Mouse (Mus musculus) brain, adult 2 months (tissue): ENCODE results near the gene Plagl2.
"Not testable (repeated sequence)": the region's sequence is repeated elsewhere in the genome, so short reads cannot be mapped to it uniquely, and the experiment has no call there.

ENCODE experiments used
- DNase-seq: peaks from one replicate; pipeline ENCODE4 v3.0.0; 2011; ENCODE audit warnings: low read depth, low spot score

Plagl2 gene

DNA sequence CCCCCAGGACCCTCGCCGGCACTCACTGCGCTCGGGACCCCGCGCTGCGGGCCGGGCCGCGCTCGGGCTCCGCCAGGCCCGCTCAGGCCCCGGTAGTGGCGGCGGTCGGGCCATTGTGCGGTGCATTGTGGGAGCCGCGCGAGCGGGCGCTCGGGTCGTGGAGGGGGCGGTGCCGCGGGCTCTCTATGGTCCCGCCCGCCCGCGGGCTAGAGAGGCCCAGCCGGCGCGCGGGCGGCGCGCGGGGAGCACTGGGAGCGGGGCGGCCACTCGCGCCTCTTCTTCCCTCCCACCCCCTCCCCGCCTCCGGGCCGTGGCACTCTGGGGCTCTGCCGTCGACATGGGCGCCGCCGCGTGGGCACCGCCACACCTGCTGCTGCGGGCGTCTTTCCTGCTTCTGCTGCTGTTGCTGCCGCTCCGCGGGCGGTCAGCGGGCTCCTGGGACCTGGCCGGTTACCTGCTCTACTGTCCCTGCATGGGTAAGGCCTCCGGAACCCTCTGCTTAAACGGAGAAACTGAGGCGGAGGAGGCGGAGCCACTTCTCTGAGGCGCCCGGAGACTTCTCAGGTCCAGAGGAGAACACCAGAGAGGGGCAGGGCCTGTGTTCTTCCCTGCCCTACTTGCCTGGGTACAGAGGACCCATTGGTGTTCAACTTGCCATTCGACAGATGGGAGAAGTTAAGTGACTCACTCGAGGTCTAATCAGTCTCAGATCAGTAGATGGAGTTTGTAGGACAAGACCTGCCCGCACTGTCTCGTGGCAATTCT lies at the start of gene Plagl2, which contains the start of gene Pofut1:
Gene Plagl2 (minus strand): TSS at position 177 of the 765 bp plus-strand sequence.
Gene Pofut1 (plus strand): TSS at position 284 of the 765 bp plus-strand sequence.
- DNase-seq, result peak; percentile 95

DNA sequence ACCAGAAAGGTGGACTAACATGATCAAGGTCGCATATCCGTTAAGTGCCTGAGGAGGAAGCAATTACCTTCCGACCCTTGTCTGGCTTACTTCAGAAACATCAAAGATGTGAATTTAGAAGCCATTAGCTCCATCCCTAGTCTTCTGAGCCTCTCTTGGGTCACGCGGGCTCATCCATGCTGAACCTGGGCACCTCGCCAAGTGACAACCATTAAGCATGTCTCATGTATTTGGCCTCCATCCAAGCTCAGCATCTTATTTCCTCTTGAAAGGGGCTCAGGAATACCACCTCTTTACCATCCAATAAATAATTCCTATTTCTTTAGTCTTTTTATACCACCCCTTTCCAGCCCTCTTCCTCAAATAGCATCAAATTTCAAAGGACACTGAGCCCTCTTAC lies 46.6 kb upstream of the Plagl2 start:
- peak; percentile 36 for DNase-seq

DNA sequence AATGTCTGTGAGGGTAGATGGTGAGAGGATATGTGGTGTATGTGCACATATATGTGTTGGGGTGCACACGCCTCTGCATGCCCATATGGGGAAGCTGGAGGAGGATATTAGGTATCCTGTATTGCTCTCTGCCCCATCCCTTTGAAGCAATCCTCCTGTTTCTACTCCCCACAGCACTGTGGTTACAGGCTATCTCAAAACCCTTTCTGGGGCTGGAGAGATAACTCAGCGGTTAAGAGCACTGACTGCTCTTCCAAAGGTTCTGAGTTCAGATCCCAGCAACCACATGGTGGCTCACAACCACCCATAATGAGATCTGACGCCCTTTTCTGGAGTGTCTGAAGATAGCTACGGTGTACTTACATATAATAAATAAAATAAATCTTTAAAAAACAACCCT lies 45.3 kb upstream of the Plagl2 start:
- no peak for DNase-seq

DNA sequence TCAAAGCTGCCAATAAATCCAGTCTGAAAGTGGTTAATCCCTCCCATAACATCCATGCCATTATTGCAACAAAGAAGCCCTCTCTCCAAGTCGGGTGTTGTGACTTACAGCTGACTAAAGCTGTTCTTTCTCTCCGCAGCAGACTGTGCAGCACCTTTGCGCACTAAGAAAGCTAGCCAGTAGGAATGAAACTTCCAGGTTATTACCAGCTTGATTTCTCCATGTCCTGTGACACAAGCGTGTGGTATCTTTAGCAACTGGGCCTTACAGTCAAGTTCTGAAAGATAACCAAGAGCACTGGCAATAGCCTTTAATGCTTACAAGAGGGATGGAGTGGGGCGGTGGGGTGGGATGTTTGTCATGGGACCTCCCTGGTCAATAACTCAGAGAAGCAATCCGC lies 42.7 kb upstream of the Plagl2 start:
- no peak for DNase-seq

DNA sequence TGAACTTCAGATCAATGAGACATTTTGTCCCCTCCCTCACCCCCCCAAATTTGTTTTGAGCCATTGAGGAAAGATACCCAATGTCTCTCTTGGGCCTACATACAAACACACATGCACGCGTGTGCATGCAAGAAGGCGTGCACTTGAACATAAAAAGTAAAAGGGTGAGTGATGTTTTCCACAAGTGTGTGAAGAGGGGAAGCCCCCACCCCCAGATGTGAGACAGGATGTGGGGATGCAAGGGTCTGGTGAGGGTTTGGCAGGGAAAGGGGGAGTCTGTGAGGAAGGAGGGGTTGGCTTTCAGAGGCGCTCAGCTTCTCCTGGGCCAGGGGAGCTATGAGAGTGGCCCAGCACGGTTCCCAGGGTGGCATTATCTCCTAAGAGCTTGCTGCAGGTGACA lies 37.1 kb upstream of the Plagl2 start:
- DNase-seq, result no peak

DNA sequence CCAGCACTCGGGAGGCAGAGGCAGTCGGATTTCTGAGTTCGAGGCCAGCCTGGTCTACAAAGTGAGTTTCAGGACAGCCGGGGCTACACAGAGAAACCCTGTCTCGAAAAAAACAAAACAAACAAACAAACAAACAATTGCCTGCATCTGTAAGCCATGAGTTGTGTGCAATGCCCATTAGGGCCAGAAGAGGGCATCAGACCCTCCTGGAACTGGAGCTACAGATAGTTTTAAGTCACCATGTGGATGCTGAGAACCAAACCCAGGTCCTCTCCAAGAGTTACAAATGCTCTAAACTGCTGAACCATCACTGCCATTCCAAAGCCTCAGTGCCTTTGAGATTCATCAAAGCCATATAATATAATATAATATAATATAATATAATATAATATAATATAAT lies 35.6 kb upstream of the Plagl2 start:
- DNase-seq, result not testable (repeated sequence)

DNA sequence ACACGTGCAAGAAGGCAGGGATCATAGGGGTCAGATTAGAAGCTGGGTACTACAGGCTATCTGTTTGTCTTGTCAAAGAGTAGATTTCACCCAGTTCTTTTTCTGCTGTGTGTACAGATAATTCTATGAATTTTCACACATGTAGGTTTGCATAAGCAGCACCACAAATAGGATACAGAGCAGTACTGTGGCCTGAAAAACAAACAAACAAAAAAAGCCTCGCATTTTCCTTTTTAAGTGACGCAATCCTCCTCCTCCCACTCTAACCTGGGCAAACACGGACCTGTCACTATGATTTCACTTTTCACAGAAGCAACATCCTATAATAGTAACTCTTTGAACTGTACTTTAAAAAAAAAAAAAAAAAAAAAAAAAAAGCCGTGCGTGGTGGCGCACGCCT lies 35.2 kb upstream of the Plagl2 start:
- no peak for DNase-seq

DNA sequence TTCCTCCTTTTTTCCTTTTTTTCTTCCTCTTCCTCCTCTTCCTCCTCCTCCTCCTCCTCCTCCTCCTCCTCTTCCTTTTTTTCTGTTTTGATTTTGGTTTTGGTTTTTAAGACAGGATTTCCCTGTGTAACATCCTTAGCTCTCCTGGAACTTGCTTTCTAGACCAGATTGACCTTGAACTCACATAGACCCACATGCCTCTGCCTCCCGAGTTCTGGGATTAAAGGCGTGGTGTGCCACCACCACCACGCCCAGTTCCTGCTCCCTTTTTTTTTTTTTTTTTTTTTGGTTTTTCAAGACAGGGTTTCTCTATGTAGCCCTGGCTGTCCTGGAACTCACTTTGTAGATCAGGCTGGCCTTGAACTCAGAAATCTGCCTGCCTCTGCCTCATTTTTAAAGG lies 34.4 kb upstream of the Plagl2 start:
- DNase-seq, result not testable (repeated sequence)

DNA sequence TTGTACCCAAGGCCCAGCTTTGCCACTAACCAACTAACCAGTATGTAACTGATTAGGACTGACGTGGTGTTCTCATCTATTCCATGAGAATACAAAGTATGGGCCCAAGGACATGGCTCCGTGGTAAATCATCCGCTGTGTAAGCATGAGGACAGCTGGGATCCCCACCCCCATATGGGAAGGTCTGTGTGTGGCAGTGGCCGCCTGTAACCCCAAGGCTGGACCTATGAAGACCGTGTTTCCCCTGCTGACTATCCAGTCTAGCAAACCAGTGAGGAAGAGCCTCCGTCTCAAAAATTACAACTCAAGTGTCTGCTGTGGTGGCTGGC lies 33.7 kb upstream of the Plagl2 start:
- no peak for DNase-seq

DNA sequence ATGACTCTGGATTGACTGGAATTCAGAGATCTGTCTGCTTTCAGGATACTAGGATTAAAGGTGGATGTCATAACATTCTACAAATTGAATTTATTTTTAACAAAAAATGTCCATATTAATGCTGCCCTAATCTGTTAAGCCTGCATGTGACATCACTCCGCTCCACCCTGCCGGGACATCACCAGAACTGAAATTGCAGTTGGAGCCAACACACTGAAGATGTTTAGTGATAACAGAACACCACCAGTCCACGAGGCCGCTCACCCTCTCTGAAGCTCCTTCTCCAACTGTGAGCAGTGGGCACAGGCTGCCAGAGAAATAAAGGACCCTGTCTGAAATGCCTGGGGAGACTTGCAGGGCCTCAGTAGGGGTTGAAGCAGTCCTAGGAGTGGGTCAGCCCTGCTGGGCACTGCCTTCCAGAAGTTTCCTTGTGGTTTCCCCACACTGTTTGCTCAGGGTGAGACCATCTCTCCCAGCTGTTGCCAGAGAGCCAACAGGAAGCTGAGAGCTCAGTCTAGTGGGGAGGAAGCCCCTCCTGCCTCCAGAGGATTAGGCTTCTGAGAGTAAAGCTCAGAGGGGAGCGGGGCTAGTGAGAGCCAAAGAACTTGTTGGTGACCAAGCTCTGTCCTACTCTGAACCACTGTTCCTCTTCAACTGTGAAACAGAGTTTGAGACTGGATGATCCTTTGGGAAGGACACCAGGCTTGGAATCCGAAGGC lies 33.1 kb upstream of the Plagl2 start:
- DNase-seq, result not testable (repeated sequence)

DNA sequence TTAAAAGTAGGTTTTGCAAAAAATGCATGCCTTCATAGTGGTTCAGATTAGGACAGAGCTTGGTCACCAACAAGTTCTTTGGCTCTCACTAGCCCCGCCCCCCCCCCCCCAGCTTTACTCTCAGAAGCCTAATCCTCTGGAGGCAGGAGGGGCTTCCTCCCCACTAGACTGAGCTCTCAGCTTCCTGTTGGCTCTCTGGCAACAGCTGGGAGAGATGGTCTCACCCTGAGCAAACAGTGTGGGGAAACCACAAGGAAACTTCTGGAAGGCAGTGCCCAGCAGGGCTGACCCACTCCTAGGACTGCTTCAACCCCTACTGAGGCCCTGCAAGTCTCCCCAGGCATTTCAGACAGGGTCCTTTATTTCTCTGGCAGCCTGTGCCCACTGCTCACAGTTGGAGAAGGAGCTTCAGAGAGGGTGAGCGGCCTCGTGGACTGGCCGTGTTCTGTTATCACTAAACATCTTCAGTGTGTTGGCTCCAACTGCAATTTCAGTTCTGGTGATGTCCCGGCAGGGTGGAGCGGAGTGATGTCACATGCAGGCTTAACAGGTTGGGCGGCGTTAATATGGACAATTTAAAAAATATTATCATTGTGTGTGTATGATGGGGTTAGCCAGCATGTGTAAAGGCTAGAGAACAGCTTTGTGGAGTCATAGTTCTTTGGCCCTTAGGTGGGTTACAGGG lies 29.1 kb upstream of the Plagl2 start:
- DNase-seq, result not testable (repeated sequence)

DNA sequence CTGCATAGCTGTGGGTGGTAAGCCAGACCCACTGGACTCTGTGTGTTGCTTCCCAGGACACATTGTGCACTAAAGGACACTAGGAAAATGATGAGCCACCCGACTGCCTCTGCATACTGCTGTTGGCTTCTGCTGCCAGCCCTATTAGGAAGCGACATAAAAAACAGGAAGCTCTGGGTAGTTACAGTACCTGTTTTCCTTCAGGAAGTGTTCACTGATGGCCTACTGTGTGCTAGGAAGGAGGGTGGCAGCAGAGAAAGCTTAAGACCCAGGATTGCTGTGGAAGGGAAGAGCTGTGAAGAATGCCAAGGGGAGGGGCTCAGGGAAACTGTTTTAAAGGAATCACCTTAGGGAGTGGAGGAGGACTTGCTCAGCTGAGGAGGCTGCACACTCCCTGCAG lies 26.1 kb upstream of the Plagl2 start:
- DNase-seq, result no peak

DNA sequence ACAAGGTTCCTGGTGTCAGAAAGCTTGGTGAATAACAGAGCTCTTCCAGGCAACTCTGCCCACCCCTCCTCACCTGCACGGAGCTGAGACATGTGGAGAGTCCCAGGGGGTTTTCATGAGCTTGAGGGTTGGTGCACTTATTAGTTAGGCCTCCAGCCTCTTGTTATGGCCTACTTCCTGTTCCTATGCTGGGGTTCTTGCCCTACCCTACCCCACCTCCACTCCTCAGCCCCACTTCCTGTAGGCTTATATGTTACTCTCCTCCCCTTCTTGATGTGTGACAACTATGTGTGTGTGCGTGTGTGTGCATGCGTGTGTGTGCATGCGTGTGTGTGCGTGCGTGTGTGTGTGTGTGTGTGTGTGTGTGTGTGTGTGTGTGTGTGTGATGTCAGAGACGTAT lies 21.8 kb upstream of the Plagl2 start:
- no peak for DNase-seq

DNA sequence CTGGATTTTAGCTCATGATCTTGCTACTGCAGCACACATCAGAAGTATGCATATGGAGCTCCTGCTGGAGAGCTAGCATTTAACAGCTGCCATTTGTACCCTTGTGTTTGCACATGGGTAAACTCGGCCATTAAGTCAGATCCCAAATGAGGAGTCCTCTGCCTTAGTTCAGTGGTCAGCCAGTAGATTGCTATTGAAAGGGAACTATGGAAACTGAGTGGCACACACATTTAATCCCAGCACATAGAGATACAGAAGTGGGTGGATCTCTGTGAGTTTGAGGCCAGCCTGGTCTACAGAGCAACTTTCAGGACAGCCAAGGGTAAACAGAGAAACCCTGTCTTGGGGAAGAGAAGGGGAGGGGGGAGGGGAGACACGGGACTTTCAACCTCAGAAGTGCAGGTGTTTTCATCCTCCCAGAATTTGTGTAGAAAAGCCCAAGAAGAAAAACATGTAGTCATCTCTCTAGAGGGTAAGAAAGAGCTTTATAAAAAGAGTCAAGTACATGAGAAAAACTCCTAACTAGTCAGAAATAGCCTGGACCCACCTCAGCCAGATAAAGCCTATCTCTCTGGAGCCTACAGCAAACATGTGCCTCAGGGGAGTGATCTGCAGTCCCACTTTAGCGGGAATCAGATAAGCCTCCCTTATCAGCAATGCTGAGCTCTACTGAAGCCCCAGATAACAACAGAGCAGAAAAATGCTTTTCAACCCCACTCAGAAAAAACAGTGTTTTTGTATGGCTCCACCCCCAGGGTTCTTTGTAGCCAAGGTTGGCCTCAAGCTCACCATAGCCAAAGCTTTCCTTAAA lies 18.8 kb upstream of the Plagl2 start:
- DNase-seq, result no peak

DNA sequence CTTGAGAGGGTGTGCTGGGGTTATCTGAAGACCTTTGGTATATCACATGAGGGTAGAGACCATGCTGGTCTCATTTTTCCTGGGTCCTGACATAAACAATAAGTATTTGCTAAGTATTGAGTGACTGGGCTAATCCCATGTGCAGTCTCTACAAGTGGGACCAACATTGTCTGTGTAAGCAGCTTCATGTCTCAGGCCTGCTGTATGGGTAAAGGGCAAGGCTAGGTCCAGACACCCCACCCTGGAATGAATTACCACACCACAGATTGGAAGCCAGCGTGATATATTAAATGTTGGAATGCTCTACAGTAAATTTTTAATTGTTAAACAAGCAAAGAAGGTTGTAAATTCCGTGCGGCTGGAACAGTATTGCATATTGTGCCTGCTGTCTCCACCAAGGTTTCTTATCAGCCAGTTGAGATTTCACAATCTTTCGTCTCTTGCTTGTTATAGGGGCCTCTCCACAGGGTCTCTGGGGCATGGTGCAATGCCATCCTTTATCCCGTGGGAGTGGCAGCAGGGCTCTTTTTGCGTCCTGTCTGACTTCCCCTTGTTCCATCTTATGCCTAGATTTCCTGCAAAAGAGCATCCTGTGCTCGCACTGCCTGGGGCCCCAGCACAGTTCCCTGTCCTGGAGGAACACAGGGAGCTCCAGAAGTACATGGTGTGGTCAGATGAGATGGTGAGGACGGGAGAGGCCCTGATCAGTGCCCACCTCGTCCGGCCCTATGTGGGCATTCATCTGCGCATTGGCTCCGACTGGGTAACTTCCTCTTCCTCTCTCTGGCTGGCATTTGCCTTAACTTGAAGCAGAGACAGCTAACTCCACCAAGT lies 18.0 kb upstream of the Plagl2 start:
- no peak for DNase-seq

DNA sequence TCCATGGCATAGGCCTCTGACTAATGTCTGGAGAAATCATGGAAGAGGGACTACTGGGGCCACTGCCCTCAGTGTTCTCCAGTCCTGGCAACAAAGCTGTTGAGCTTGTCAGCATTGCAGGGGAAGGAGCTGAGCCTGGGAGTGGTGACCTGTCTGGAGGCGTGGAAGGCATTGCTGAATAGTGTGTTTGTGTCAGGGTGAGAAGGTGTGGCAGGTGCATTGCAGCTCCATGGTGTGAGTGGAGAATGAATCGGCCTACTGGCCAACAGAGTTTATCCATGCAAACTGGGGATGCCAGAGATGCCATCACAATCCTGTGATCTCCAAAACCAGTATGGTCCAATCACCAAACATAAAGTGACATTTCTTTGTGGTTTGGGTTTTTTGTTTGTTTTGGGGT lies 15.4 kb upstream of the Plagl2 start:
- no peak for DNase-seq

DNA sequence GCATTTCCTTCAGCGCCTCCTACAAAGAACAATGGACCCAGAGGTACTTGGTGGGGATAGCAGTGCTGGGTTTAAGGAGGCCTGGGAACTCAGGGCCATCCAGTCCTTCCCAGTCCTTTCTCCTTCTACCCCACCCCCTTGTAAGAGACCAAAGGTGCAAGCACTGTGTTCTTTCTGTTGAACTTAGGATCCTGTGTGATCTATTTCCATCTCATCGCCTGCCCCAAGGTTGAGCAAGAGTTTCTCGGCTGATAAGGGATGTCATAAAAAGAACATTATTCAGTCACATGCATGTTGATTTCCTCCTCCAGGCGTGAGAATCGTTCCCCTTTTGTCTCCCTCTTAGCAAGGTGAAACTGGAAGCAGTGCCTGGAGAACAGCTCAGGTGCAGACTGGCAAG lies 8.5 kb upstream of the Plagl2 start:
- DNase-seq, result no peak

DNA sequence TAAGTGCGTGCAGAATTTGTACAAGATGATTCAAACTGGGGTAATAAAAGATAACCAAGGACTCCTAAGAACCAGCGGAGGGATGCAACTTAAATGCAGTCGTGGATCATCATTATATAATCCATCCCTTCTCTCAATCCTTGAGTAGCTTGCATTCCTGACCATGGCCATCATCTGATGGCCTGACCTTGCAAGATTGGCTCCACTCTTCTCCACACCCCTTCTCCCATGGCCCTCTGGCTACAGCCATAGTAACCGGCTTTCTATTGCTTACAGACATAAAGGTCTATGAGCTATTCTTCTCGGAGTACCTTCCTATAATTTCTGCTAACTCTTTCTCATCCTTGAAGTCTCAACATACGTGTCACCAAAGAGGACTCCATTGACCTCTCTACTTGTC lies 930 bp upstream of the Plagl2 start:
- no peak for DNase-seq

DNA sequence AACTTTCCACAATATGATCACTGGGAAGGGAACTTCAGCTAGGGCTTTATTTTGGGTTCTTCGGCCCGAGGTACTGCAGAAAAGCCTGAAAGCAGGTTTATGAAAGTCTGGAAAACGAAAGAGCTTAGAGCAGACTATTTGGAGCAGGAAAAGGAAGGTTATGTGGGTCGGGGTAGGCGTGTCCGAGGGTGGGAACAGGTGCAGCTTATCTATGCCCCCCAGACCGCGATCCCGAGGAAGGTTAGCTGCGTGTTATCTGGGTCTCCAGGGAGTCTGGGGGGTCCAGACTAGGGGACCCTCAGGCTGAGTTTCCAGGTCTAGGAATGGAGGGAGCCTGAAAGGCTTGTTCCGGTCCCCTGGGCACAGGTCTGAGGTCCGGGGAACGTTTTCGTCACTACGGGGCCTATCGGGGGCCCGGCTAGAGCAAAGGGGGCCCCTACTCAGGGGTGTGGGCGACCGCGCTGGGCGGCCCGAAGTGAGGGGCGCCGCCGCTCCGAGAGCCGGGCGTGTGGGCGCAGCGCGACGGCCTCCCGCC lies 458 bp downstream of the Plagl2 start:
- DNase-seq, result no peak

DNA sequence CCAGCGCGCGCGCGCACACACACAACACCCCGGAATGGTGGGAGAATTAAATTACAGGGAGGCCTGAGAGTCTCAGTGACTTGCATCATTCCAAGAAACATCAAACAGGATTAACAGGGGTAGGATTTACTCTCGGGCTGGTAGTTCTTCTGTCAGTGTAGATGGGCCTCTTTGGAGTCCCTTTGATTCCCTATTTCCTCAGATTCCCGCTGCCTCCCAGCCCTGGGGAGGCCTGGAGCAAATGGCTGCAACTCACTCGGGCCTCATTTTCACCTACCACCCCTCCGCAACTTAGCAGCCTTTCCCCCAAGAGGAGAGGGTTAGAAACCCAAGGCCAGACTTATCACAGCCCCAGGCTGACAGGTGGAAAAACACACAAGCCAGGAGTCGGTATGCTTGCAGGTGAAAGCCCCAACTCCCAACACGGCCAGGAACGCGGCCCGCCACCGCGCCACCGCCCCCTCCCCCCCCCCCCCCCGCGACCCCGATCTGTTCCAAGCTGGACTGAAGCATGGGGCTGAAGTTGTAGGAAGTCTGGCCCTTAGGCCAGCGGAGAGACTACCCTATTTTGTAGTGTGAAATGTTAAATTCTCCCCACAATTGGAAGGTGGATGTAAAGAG lies 1.3 kb downstream of the Plagl2 start:
- no peak for DNase-seq
